Mouse (Mus musculus) olfactory bulb, adult 2 months (tissue): ENCODE data around the gene Ppm1b. TPM values are rescaled to one million over a fixed set of nuclear protein-coding genes. Genes with fewer than 3 reads are reported as not detected.
A peak's percentile ranks its signal among the peaks of the same experiment; 100 is the strongest.

Experiments used
- H3K27ac ChIP-seq: fragments of 200-500 bp; 2 replicates; pipeline ENCODE4 v1.5.1; 2012; ENCODE audit warnings: low read depth, low read length; ENCODE audit not compliant: insufficient read depth
- H3K4me1 ChIP-seq: fragments of 200-500 bp; 2 replicates; pipeline ENCODE4 v1.6.1; 2012; ENCODE audit warnings: low read length; ENCODE audit not compliant: control insufficient read depth, insufficient read depth
- H3K4me3 ChIP-seq: fragments of 200-500 bp; 2 replicates; pipeline ENCODE4 v1.5.1; 2012; ENCODE audit warnings: mild to moderate bottlenecking, low read depth, low read length, moderate library complexity; ENCODE audit not compliant: insufficient read depth
- CTCF ChIP-seq: fragments of 200-500 bp; IDR thresholded peaks from 2 replicates; pipeline ENCODE4 v1.5.1; 2012; ENCODE audit warnings: low read depth, mild to moderate bottlenecking, low read length, moderate library complexity; ENCODE audit not compliant: insufficient read depth
- POLR2A ChIP-seq: fragments of 200-500 bp; IDR thresholded peaks from 2 replicates; pipeline ENCODE4 v1.6.1; 2012; ENCODE audit warnings: mild to moderate bottlenecking, low read depth, low read length, moderate library complexity; ENCODE audit not compliant: insufficient read depth
- WGBS: fragments of 180-500 bp; shearing (Covaris S2); methylation state at CpG from one replicate; pipeline ENCODE4 v1.1.7; 2018; 5-methylcytosine and 5-hydroxymethylcytosine counted together
- polyA plus RNA-seq: library from polyadenylated mRNA; stranded (reverse); fragments of >200 nt; gene quantifications from 2 replicates; pipeline ENCODE4 v1.2.4, GENCODE M21; 2012; ENCODE audit warnings: low replicate concordance; ENCODE audit not compliant: missing spikeins, insufficient read depth, insufficient read length

The Ppm1b gene
- polyA plus RNA-seq, 1 experiment = not detected

GRCm38 (mm10) chr17:85026436-85026835, 69.9 kb downstream of the Ppm1b start:
- Histone ChIP-seq H3K4me1 (peaks cover 4% of the 10 kb centered on the region; the same call in 1 of the 2 replicates), H3K4me3 (no peak overlapping the region), H3K27ac (no peak overlapping the region)
- TF ChIP-seq POLR2A = no peak
- TF ChIP-seq CTCF = no peak
- 86% methylated on average over 6 of the region's 6 CpGs for WGBS

GRCm38 (mm10) chr17:85027247-85027646, 70.7 kb downstream of the Ppm1b start:
- H3K27ac ChIP-seq = no peak overlapping the region
- TF ChIP-seq POLR2A (no peak), CTCF (no peak)
- H3K4me3 ChIP-seq = no peak overlapping the region
- WGBS = 64% methylated on average over 3 of the region's 3 CpGs
- H3K4me1 ChIP-seq = peaks cover 4% of the 10 kb centered on the region; the same call in 1 of the 2 replicates

GRCm38 (mm10) chr17:85028093-85028739, 71.7 kb downstream of the Ppm1b start, which contains the start of gene Slc3a1:
Gene Slc3a1, plus strand, starts transcription at chr17:85028376.
- 63% methylated on average over 20 of the region's 20 CpGs for WGBS
- H3K4me3 ChIP-seq = no peak within 1 kb of the TSS
- TF ChIP-seq POLR2A = no peak
- TF ChIP-seq CTCF = no peak
- peaks cover 4% of the 10 kb centered on the region; the same call in 1 of the 2 replicates for H3K4me1 ChIP-seq
- H3K27ac ChIP-seq = no peak within 1 kb of the TSS

- peaks cover 4% of the 10 kb centered on the region; the same call in 1 of the 2 replicates for H3K4me1 ChIP-seq
- 89% methylated on average over 10 of the region's 10 CpGs for WGBS
Measured at GRCm38 (mm10) chr17:85028797-85029196, 72.3 kb downstream of the Ppm1b start.

GRCm38 (mm10) chr17:85030651-85031050, 74.1 kb downstream of the Ppm1b start:
- Histone ChIP-seq H3K4me3 (no peak overlapping the region), H3K27ac (no peak overlapping the region), H3K4me1 (peaks cover 9% of the 10 kb centered on the region)
- WGBS = 78% methylated on average over 5 of the region's 5 CpGs
- TF ChIP-seq POLR2A = no peak
- no peak for TF ChIP-seq CTCF

More at GRCm38 (mm10) chr17:85028797-85029196, 72.3 kb downstream of the Ppm1b start:
- no peak overlapping the region for H3K27ac ChIP-seq
- TF ChIP-seq POLR2A (no peak), CTCF (no peak)
- H3K4me3 ChIP-seq = no peak overlapping the region

GRCm38 (mm10) chr17:85033087-85033486, 76.5 kb downstream of the Ppm1b start:
- WGBS = 80% methylated on average over 3 of the region's 3 CpGs
- Histone ChIP-seq H3K4me1 (peaks cover 9% of the 10 kb centered on the region), H3K27ac (no peak overlapping the region), H3K4me3 (no peak overlapping the region)
- TF ChIP-seq CTCF (no peak), POLR2A (no peak)

GRCm38 (mm10) chr17:85034068-85034467, 77.5 kb downstream of the Ppm1b start:
- no peak overlapping the region for H3K27ac ChIP-seq
- 0 out of 2 replicates have a peak overlapping the region, but pooled peaks have one; percentile 6 for H3K4me3 ChIP-seq
- TF ChIP-seq CTCF (no peak), POLR2A (no peak)
- peaks cover 5% of the 10 kb centered on the region for H3K4me1 ChIP-seq
- WGBS = 36% methylated on average over 11 of the region's 11 CpGs

- TF ChIP-seq CTCF (no peak), POLR2A (no peak)
- H3K4me1 ChIP-seq = peaks cover 5% of the 10 kb centered on the region
- no peak overlapping the region for H3K27ac ChIP-seq
- H3K4me3 ChIP-seq = no peak overlapping the region
- 80% methylated on average over 5 of the region's 5 CpGs for WGBS
Measured at GRCm38 (mm10) chr17:85037855-85038254, 81.3 kb downstream of the Ppm1b start.

- TF ChIP-seq POLR2A = no peak
- TF ChIP-seq CTCF = no peak
- no peak overlapping the region for H3K27ac ChIP-seq
- H3K4me1 ChIP-seq = peaks cover 5% of the 10 kb centered on the region
- no peak overlapping the region for H3K4me3 ChIP-seq
- 93% methylated on average over 4 of the region's 4 CpGs for WGBS
Measured at GRCm38 (mm10) chr17:85038311-85038710, 81.8 kb downstream of the Ppm1b start.
